Mouse (Mus musculus): ENCODE results near the gene Lmod3. TPM values are rescaled to one million over a fixed set of nuclear protein-coding genes. Genes with fewer than 3 reads are reported as not detected.

Lmod3 gene
- polyA plus RNA-seq, 1 experiment, result 55.6 TPM

DNA sequence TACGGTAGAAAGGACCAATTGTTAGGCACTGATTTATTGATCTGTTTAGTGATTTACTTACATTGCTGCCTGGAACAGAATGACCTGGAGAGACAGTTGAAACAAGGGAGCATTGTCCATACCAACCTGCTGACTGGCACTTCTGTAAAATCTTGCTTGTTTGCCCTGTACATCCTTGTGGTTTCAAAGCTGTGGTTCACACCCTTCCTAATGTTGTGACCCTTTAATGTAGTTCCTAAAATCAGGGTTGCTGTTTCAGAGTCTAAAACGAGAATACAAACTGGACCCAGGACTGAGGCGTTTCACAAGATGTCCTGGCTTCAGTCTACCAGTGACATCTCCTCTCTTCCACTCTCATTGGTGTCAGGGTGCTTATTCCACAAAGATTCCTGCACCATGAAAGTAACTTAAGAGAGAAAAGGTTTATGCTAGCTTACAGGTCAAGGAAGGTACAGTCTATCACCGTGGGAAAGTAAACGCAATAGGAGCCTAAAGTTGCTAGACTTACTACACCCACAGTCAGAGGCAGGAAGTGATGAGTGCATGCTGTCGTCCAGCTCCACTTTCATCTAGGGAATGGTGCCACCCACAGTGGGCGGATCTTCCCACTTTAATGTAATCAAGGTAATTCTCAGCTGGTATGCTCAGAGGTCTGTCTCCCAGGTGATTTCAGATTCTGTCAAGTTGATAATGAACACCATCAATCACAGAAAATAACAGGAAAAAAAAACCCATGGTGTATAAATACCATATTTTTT is 17.5 kb downstream of the Lmod3 start:
- Histone ChIP-seq H3K4me3 (no peak overlapping the region), H3K36me3 (ENCODE audit: control insufficient read depth, insufficient read depth) (peaks cover 59% of the 10 kb centered on the region), H3ac (ENCODE audit: control insufficient read depth, insufficient read length) (no peak overlapping the region), H3K4me2 (ENCODE audit: low read depth) (no peak overlapping the region), H3K27me3 (ENCODE audit: control insufficient read depth, insufficient read depth, insufficient read length) (no peaks in the 10 kb centered on the region), H3K79me2 (ENCODE audit: control insufficient read depth, insufficient read depth) (peaks cover 2% of the 10 kb centered on the region)
- TF ChIP-seq POLR2A (IDR thresholded peaks at IDR 0.05; ENCODE audit: insufficient read length, low read depth) (peak; percentile 24), MAX (IDR thresholded peaks at IDR 0.05; ENCODE audit: low read depth) (no peak), POLR2AphosphoS2 (IDR thresholded peaks at IDR 0.05; ENCODE audit: insufficient read length, low read depth) (peak; percentile 60)

DNA sequence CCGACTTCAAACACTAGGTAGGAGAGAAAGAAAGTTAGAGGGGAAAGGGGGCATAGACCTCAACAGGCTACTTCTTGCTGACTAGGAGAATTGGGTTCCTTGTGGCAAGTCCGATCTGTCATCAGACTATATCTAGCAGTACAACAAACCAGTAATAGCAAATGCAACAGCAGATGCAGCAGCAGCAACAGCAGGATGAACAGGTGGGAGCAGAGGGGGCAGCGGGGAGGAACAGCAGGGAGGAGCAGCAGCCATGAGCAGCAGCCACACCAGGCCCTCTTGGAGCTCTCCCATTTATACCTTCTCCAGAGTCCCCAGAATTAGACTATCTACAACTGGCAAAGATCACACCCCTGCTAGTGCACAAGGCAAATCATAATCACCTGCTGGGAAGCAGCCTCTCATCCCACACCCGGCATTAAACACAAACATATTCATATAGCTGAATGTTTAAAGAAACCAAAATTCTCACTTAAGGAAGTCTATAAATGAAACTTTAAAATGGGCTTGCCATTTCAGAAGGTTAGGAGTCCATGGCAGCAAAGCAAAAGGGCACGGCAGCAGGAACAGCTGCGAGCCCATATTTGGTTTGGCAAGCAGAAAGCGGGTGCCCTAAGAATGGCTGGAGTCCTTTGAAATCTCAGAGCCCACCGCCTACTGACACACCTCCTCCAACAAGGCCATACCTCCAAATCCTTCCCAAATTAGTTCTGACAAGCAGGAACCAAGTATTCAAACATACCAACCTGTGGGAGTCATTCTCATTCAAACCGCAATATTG is 25.3 kb downstream of the Lmod3 start:
- H3K4me2 ChIP-seq (ENCODE audit: low read depth), result no peak overlapping the region
- H3K27me3 ChIP-seq (ENCODE audit: control insufficient read depth, insufficient read depth, insufficient read length), result no peaks in the 10 kb centered on the region
- no peak overlapping the region for H3K4me3 ChIP-seq
- TF ChIP-seq MYOD1 (IDR thresholded peaks at IDR 0.05; ENCODE audit: control insufficient read depth in 1 of 3, insufficient read length in 2 of 3, low read depth in 2 of 3), result peak; percentile 95 to 99 (median 97)
- TF ChIP-seq CEBPB (IDR thresholded peaks at IDR 0.05; ENCODE audit: insufficient read depth, poor library complexity, severe bottlenecking), result no peak
- TF ChIP-seq REST (IDR thresholded peaks at IDR 0.05; ENCODE audit: insufficient read depth, insufficient read length), result no peak
- TF ChIP-seq POLR2A (IDR thresholded peaks at IDR 0.05; ENCODE audit: insufficient read length, low read depth), result peak; percentile 26
- no peak for TF ChIP-seq SRF (IDR thresholded peaks at IDR 0.05; ENCODE audit: control insufficient read depth, insufficient read length, low read depth)
- peak; percentile 19 for TF ChIP-seq POLR2AphosphoS2 (IDR thresholded peaks at IDR 0.05; ENCODE audit: insufficient read length, low read depth)
- TF ChIP-seq TCF3 (IDR thresholded peaks at IDR 0.05; ENCODE audit: insufficient read length, low read depth), result peak; percentile 97
- peak; percentile 94 to 99 (median 98) for TF ChIP-seq MYOG (IDR thresholded peaks at IDR 0.05; ENCODE audit: control insufficient read depth in 1 of 3, insufficient read depth in 1 of 3, insufficient read length in 2 of 3, low read depth in 2 of 3)
- no peak for TF ChIP-seq USF1 (IDR thresholded peaks at IDR 0.05; ENCODE audit: low read depth)
- TF ChIP-seq TCF12 (IDR thresholded peaks at IDR 0.05; ENCODE audit: insufficient read depth, poor library complexity, severe bottlenecking), result peak; percentile 94
- no peak for TF ChIP-seq E2F4 (IDR thresholded peaks at IDR 0.05; ENCODE audit: insufficient read depth)
- no peak for TF ChIP-seq MAX (IDR thresholded peaks at IDR 0.05; ENCODE audit: low read depth)
- peaks cover 62% of the 10 kb centered on the region for H3K79me2 ChIP-seq (ENCODE audit: control insufficient read depth, insufficient read depth)
- peaks cover 51% of the 10 kb centered on the region for H3K36me3 ChIP-seq (ENCODE audit: control insufficient read depth, insufficient read depth)
- no peak overlapping the region for H3ac ChIP-seq (ENCODE audit: control insufficient read depth, insufficient read length)

DNA sequence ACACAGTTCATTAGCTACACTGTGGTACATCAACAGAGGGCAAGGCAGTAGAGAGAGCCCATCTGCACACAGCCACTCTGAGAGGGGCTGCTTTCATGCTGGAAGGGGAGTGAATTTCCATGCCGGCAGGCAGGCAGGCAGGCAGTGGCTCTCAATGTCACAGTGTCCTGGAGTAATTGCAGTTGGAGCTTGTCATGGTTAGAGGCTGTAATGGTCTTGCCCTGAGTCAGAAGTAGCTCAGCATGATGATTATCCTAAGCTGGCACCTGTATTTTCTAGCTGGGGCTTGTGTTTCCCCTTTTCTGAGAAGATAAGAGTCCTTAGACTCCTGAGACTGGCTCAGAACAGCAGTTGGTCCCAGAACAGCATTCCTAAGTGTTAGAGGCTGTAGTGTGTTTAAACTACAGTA is 26.5 kb downstream of the Lmod3 start:
- Histone ChIP-seq H3ac (ENCODE audit: control insufficient read depth, insufficient read length) (no peak overlapping the region), H3K36me3 (ENCODE audit: control insufficient read depth, insufficient read depth) (peaks cover 40% of the 10 kb centered on the region), H3K79me2 (ENCODE audit: control insufficient read depth, insufficient read depth) (peaks cover 62% of the 10 kb centered on the region), H3K4me2 (ENCODE audit: low read depth) (peak overlapping the region; percentile 31), H3K27me3 (ENCODE audit: control insufficient read depth, insufficient read depth, insufficient read length) (no peaks in the 10 kb centered on the region), H3K4me3 (no peak overlapping the region)
- TF ChIP-seq POLR2AphosphoS2 (IDR thresholded peaks at IDR 0.05; ENCODE audit: insufficient read length, low read depth) (peak; percentile 15), POLR2A (IDR thresholded peaks at IDR 0.05; ENCODE audit: insufficient read length, low read depth) (peak; percentile 25), TCF12 (IDR thresholded peaks at IDR 0.05; ENCODE audit: insufficient read depth, poor library complexity, severe bottlenecking) (no peak)

DNA sequence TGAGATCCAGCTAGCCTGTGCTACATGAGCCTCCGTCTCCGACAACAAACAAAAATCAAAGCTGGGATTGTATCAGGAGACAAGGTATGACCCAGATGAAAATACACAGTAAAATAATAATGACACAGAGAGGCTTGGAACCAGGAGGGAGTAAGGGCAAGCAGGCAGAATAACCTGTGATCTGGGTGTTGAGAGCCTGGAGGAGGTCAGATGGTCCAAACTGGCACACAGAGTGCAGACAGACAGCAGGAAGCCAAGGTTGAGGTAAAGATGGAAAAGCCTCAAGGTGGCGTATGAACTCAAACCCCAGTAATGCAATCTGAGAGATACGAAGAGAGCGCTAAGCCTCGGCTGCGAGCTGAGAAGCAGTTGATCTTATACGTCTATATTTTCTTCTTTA is 28.1 kb downstream of the Lmod3 start:
- Histone ChIP-seq H3K27me3 (ENCODE audit: control insufficient read depth, insufficient read depth, insufficient read length) (no peaks in the 10 kb centered on the region), H3ac (ENCODE audit: control insufficient read depth, insufficient read length) (no peak overlapping the region), H3K36me3 (ENCODE audit: control insufficient read depth, insufficient read depth) (peaks cover 24% of the 10 kb centered on the region), H3K4me3 (no peak overlapping the region), H3K79me2 (ENCODE audit: control insufficient read depth, insufficient read depth) (peaks cover 69% of the 10 kb centered on the region), H3K4me2 (ENCODE audit: low read depth) (peak overlapping the region; percentile 68)
- TF ChIP-seq POLR2A (IDR thresholded peaks at IDR 0.05; ENCODE audit: insufficient read length, low read depth) (no peak), MYOG (IDR thresholded peaks at IDR 0.05; ENCODE audit: control insufficient read depth in 1 of 3, insufficient read depth in 1 of 3, insufficient read length in 2 of 3, low read depth in 2 of 3) (no peak), TCF3 (IDR thresholded peaks at IDR 0.05; ENCODE audit: insufficient read length, low read depth) (no peak), SRF (IDR thresholded peaks at IDR 0.05; ENCODE audit: control insufficient read depth, insufficient read length, low read depth) (no peak), MYOD1 (IDR thresholded peaks at IDR 0.05; ENCODE audit: control insufficient read depth in 1 of 3, insufficient read length in 2 of 3, low read depth in 2 of 3) (no peak), TCF12 (IDR thresholded peaks at IDR 0.05; ENCODE audit: insufficient read depth, poor library complexity, severe bottlenecking) (no peak), POLR2AphosphoS2 (IDR thresholded peaks at IDR 0.05; ENCODE audit: insufficient read length, low read depth) (no peak), MAX (IDR thresholded peaks at IDR 0.05; ENCODE audit: low read depth) (no peak), E2F4 (IDR thresholded peaks at IDR 0.05; ENCODE audit: insufficient read depth) (no peak), USF1 (IDR thresholded peaks at IDR 0.05; ENCODE audit: low read depth) (no peak), REST (IDR thresholded peaks at IDR 0.05; ENCODE audit: insufficient read depth, insufficient read length) (no peak), CEBPB (IDR thresholded peaks at IDR 0.05; ENCODE audit: insufficient read depth, poor library complexity, severe bottlenecking) (no peak)

DNA sequence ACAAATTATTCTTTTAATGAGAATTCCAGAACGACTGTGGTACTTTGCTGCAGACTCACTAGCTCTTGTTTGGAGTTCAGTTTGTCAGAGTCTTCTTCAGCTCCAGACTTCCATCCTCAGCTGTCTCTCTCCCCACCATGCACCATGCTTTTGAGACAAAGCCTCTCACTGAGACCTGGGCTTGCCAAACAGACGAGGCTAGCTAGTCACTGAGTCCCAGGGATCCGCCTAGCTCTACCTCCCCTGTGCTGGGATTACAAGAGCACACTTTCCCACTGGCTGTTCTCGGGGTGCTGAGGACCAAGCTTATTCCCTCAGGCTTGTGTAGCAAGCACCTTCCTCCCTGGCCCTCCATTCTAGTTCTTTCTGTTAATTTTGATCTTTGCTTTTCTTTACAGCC is 29.0 kb downstream of the Lmod3 start:
- Histone ChIP-seq H3K79me2 (ENCODE audit: control insufficient read depth, insufficient read depth) (peaks cover 69% of the 10 kb centered on the region), H3K4me2 (ENCODE audit: low read depth) (peak overlapping the region; percentile 68)

More for the DNA sequence above, 29.0 kb downstream of the Lmod3 start:
- no peak overlapping the region for H3K4me3 ChIP-seq
- H3K36me3 ChIP-seq (ENCODE audit: control insufficient read depth, insufficient read depth), result peaks cover 22% of the 10 kb centered on the region
- H3ac ChIP-seq (ENCODE audit: control insufficient read depth, insufficient read length), result no peak overlapping the region
- no peak for TF ChIP-seq TCF12 (IDR thresholded peaks at IDR 0.05; ENCODE audit: insufficient read depth, poor library complexity, severe bottlenecking)
- TF ChIP-seq POLR2AphosphoS2 (IDR thresholded peaks at IDR 0.05; ENCODE audit: insufficient read length, low read depth), result peak; percentile 60
- H3K27me3 ChIP-seq (ENCODE audit: control insufficient read depth, insufficient read depth, insufficient read length), result no peaks in the 10 kb centered on the region
